Mouse (Mus musculus): ENCODE measurements around the gene Mpst.

Gene Mpst

DNA sequence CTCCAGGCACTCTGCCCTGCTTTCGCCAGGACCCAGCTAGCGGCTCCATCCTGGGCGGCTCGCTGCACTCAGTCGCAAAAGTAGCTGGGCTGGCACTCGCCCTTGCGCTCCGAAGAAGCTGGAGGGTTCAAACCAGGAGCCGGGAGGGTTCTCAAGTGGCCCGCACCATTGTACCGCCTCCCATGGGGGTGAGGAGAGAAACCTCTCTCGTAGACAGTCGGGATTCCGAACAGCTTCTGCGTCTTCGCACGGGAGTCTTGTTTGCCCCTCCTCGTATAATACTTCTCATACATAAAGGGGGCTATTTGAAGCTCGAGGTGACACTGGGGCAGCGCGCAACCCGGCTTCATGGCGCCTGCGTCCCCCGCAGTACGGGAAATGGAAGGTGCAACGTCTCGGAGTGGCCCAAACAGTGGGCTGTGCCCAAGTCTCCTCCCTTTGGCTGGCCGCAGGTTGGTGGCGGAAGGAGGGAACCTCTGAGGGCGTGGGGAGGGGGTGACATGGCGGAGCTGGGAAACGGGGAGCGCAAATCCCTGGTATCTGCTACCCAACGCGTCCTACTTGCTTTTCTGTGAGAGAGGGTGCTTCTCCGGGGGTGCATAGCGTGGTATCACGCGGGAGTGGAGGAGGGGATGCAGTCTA, at the start of gene Mpst:
Gene Mpst (plus strand): TSS at position 124 of the 642 bp plus-strand sequence.
- in situ Hi-C loops (cut with MboI): no loop called here

DNA sequence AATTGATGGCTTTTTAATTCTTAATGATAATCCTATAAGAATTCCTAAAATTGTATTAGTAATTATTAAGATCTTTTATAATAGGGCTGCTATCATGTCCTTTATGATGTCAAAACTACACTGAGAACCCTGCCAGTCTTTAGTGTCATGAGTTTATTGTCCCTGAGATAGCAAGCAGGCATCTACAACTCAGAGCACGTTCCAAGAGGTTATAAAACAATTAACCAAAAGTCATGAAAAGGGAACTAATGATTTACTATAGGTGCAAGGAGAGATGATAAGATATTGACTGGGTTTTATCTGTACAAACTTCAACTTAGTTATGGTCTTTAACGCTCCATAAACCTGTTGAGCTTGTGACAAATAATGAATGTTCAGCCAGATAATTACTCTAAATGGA, 40.3 kb upstream of the Mpst start:
- in situ Hi-C loops (cut with MboI): loop anchor here (25.0 kb wide), 1 partner anchor 179 kb away; no protein-coding TSS in a partner anchor

DNA sequence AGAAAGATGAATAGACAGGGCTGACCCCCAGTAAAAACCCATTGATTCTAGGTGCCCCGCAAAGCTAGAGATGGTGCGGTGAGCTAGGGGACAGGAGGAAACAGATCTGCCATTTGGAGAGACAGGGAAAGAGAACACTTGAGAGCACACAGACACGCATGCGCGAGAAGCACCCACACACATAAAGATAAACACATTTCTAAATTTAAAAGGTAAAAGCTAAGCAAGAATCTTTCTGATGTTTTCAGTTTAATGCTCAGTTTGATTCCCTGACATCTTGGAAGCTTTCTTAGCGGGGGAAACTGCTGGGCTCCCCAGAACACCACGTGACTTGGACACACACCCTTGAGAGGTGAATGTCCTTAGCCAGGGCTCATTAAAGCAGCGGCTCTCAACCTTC, 39.3 kb upstream of the Mpst start:
- in situ Hi-C loops (cut with MboI): loop anchor here (25.0 kb wide), 1 partner anchor 180 kb away; no protein-coding TSS in a partner anchor

DNA sequence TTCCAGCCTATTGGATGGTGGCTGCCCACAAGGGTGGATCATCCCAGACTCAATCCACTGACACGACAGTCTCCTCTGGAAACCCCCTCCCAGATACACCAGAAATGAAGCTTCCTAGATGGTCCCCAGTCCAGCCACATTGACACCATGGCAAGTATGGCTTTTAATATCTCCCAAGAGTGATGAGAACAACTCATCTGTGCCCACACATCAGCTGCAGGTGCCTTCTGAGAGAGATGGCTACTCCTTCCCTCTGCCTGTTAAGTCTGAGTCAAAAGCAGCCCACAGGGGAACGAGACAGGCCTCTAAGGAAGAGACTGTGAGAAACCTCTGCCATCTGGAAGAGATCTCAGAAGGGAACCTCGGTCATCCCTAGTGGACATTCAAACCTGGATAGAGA, 38.4 kb upstream of the Mpst start:
- in situ Hi-C loops (cut with MboI): loop anchor here (25.0 kb wide), 1 partner anchor 181 kb away; no protein-coding TSS in a partner anchor

DNA sequence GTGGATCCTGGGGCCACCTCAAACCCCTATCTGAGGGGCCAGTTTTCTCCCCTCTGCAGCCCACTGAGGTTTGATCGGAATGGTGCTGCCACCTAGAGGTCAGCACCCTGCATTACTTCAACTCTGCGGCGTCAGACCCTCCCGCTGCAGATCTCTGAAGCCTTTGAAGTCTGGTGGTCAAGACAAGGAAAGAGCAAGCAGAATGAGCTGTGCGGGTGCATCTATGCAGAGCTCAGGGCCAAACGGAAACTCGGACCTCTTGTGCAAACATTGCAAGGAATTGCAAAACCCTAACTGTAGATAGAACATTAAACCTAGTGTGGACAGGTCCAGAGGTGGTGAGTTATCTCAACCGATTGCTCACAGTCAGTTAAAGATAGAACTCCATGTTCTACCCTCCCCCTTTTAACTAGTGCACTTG, 37.3 kb upstream of the Mpst start:
- in situ Hi-C loops (cut with MboI): loop anchor here (25.0 kb wide), 1 partner anchor 182 kb away; no protein-coding TSS in a partner anchor

DNA sequence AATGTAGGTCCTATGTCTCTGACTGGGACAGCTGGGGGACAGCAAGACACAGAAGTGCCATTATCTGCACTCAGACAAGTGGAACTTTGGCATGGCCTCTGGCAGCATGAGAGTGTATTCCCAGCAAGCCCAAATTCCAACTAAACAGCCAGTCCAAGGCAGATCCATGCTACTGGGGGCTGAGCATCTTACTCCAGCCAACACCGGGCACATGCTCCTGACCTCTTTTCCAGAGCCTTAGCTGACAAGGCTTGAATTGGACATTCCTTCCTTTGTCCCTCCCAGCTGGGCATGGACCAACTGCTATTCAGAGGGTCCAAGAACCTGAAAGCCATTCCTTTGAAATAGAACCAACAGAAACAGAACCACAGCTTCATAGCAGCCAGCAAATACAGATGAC, 36.6 kb upstream of the Mpst start:
- in situ Hi-C loops (cut with MboI): loop anchor here (25.0 kb wide), 1 partner anchor 182 kb away; no protein-coding TSS in a partner anchor

DNA sequence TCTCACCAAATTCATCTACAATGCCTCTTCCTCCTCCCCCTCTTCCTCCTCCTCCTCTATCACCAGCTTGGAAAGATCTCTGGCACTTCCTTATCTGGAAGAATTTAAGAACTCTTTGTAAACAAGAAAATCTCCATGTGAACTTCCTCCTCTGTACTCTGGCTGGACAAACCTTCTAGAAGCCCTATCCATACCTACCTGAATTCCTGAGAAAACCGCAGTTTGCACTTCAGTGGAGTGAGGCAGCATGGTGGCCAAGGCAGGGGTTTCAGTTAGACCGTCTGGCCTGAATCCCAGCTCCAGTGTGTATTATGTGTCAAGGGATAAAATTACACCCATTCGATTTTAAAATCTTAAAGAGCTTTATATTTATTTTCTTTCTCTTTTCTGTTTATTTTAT, 33.4 kb upstream of the Mpst start:
- in situ Hi-C loops (cut with MboI): loop anchor here (25.0 kb wide), 1 partner anchor 185 kb away; no protein-coding TSS in a partner anchor

DNA sequence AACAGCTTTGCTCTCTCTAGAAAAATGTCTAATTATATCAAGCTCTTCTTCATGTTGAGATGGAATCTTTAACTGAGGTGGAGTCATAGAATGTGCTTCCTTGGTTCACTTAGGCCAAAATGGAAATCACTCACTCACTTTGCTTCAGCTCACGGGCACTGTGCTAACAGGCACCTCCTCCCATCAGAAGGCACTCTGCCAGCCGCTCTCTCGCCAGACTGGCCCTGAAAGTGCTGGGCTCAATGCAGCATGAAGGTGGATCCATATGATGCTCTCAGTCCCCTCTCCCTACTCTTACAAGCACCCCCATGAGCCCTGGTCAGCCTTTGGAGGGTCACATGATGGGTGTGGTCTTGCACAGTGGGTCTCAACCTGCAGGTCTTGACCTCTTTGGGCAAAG, 32.0 kb upstream of the Mpst start:
- in situ Hi-C loops (cut with MboI): loop anchor here (25.0 kb wide), 1 partner anchor 187 kb away; no protein-coding TSS in a partner anchor

DNA sequence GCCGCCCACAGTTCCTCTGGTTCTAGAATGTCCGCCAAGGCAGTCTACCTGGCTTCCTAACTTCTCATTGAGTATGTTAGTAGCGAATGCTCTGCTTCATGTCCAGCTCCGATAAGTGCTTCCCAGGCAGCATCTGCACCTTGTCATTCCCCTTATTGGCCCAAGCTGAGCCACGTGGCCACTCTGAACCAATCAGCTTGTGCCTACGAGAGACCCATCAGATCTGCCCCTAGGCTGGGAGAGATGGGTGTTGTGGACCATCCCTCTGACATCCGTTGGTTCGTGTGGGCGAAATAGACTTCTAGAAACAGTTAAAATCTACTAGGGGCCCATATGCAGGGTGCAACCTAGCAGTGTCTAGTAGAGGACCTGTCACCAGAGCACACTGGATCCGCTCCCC, 28.4 kb upstream of the Mpst start:
- in situ Hi-C loops (cut with MboI): no loop called here

DNA sequence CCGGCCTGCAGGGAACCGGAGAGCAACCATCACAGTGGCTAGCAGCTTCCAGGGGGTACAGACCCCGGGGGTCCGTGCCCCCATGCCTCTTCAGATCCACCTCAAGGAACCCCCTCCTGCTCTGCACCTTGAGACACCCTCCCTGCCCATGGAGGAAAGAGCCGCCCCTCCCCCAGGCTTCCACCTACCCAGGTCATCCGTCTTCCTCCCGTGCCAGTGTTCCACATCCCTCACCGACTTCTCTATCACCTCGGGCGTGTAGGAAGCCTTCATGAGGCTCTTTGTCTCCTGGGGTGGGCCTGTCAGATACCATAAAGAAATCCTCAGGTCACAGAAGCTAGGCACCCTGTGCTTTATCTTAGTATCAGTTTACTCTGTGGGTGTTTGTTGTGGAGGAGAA, 27.7 kb upstream of the Mpst start:
- in situ Hi-C loops (cut with MboI): no loop called here

DNA sequence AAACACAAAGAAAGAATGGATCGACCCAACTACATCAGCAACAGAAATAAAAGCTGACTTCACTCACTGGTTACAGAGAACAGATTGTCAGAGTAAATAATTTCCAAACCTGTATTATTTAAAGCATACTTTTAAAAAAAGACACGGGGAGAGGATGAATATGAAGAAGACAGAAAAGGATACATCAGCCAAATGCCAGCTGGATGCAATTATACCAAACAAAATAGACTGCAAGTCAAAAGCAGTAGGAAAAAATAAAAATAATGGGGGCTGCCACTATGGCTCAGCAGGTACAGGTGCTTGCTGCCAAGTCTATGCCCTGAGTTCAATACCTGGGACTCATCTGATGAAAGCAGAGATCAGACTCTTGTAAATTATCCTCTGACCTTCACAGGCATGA, 26.0 kb upstream of the Mpst start:
- in situ Hi-C loops (cut with MboI): no loop called here

DNA sequence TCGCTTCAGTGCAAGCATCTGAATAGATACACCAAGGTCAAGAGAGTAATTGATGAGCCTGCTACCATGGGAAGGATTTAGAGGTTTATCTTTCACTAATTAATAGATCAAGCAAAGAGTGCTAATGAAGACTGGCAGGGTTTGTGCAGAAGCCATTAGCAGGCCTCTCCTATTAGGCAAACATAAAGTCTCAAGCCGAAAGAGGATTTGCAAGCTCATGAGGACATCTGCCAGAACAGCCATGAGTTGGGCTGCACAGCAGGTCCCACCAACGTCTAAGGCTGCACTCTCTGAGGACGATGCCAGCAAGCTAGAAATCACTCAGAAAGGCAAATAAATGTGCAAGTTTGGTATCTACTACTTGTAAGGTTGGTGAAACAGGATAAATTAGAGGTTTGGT, 25.5 kb upstream of the Mpst start:
- in situ Hi-C loops (cut with MboI): no loop called here

DNA sequence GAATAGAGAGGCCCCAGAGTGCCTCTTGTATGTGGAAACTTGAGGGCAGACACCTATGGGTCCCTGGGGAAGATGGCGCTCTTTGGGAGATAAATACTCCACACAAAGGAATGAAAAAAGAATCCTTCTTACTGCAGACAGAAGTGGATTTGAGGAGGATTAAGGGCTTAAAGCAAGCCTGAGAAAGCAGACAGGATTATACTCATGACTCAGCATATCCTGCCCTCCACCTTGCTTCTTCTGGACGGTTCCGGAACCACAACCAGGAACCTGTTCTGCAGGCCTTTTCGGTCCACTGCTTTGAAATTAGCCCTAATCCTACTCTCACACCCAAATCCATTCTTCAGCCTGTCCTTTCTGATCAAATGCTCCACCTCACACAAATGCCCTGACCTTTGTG, 24.1 kb upstream of the Mpst start:
- in situ Hi-C loops (cut with MboI): no loop called here

DNA sequence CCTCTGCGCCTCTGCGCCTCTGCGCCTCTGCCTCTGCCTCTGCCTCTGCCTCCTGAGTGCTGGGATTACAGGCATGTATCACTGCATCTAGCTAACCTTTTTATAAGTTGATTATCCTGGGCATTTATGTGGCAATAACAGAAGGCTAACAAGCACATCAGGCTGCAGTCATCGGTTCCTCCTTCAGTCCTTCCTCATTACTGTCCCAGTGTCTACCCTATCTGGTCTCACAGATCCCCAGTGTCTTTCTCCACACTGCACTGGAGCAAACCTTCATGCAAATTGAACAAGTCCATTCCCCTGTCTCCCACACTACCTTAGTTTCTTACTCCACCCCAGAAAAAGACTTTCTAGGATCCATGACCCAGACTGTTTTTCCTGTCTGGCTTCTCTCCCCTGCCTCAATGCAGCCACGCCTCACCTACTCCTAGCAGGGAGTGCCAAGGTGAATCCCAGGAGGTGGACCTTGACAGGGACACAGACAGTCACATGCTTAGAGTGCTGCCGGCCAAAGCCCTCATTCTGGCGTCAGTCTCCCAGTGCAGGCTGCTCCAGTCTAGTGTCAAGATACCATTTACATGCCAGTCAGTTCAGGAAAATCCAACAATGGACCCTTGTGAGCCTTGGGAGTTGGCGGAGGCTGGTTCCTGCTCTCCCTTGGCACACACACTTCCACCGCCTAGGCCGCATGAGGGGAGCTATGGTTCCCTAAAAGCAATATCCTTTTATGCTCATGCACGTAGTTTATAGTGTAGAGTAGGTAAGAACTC, 22.6 kb upstream of the Mpst start:
- in situ Hi-C loops (cut with MboI): no loop called here

DNA sequence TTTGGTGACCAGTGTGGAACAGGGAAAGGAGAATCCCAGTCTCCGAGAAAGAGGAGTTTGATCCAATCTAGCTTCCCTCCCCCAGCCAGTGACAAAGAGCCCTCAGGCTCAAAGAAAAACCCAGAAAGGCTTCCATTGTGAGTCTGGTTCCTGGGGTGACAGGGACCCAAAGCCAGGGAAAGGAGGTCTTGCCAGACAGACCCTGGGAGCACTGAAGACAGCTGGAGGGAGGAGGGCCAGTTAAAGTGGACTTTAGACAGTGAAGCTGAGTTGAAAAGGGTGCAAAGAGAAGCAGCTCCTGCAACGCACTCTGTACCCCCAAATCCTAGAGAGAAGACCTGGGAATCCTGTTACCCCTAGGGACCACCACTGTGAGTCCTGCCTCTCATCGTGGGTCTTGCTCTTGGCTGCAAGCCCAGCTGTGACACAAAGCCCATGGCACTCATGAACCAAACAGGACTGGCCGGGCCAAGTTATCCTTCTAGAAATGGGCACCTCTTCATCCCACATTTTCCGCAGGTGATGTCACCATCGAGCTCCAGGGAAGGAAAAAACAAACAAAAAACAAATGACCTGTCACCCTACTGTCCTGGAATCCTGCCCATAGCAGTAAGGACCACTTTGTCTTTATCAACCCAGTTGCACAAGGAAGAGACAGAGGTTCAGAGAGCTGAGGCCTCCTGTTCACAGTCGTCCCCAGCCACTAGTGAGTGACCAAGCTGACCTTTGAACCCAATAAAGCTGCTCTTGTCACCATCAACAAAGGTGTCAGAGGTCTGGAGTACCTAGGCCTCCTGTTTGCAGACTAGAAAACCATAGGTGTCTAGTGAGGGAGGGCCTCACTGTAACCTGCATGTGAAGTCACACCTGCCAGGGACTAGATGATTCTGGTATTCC, 21.7 kb upstream of the Mpst start:
- in situ Hi-C loops (cut with MboI): no loop called here

DNA sequence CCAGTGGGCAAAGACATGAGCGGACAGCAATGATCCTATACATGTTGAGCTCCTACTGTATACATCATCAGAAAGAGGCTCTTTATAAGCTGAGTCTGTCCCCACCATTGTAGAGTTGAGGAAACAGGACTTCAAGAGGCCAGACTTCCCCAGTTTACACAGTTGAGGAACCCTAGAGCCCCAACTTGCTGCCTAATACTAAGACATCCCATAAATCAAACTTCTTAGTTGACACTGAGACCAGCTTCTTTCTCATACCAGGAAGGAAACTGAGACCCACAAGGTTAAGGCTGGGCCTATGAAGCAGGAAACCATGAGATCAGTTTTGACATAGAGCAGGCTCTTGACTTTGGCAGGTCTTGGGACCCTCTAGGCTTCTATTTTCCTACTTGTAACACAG, 20.7 kb upstream of the Mpst start:
- in situ Hi-C loops (cut with MboI): no loop called here

DNA sequence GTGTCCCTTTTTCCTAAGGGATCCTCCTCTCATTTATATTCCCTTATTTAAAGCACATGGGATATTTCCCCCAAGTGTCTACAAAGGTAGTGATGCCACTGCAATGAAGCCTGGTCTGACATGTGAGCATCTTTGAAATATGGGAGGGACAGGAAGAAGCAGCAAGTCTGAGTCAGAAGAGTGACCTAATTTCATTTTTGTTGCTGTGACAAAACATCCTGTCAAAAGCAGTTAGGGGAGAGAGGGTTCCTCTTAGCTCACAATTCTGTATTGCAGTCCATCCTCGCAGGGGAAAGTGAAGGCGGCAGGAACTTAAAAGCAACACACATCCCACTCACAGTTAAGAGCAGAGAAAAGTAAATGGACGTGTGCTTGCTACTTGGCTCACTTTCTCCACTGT, 15.4 kb upstream of the Mpst start:
- in situ Hi-C loops (cut with MboI): no loop called here

DNA sequence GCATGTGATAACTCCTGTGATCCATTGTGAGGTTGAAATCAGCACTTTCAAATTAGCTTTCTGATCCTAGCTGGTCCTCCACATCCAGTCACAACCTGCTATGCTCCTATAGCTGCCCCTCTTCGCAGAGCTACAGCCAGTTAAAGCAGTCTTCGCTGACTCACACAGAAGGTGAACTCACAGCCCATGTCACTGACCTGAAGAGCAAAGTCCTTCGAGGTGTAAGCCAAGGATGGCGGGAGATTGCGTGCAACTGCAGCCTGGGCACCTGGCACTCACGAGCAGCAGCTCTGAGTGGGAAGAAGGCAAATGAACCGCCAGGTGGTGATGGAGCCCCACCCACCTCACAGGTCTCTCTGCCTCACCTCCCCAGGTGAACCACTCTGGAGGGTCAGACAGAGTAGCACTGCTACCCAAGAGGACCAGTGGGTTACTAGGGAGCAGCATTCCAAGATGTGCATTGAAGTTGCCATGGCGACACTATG, 10.7 kb upstream of the Mpst start, which contains the start of gene Tex33:
Gene Tex33 (minus strand): TSS at position 435 of the 485 bp plus-strand sequence.
- in situ Hi-C loops (cut with MboI): no loop called here

DNA sequence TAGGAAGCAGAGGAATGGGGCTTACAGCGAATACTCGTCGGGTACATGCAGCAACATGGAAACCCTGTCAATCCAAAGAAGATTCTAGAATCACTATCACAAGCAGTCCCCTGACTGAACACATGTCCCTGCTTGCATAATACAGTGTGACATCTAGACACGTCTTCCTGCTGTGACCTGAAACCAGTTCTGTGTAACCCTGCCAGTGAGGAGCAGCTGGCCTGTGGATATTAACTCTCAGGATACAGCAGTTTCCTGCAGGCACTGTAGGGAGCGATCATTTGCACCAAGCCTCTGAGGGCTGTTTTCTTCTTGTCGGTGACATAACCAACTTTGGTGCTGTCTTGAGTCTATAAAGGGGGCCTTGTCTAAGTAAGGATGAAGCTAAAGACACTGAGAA, 4.9 kb upstream of the Mpst start:
- in situ Hi-C loops (cut with MboI): no loop called here

DNA sequence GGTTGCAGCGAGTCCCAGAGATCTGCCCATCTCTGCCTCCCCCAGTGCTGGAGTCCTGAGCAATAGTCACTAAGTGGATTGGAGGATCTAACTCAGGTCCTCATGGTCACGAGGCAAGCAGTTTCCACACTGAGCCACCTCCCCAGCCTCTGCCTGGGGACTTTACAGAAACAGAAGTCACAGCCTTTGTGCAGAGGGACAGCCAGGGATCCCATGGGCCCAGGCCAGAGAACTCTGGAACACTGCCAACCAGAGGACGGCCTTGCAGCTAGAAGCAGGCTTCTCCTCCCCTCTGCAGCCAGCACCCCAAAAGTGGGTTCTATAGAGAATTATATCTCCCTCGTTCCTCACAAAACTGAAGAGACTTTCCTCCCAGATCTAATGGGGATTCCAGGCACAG, 4.3 kb upstream of the Mpst start:
- in situ Hi-C loops (cut with MboI): no loop called here

DNA sequence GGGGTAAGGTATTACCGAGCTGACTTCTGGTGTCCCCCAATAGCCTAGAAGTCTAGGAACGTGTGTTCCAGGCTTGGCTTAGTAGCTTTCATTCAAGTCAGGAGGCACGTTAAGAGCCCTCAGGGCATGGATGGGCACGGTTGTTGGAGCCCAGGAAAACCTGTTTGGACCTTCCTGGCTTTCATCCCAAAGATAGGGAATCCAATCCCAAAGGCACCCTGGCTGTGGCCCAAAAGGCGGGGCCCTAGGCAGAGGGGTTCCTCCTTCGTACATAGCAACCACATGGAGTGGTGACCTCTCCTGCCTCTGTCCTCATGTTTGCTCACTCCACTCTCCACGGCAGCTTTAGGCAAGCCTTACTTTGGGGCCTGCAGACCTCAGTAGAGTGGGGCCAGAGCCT, 3.8 kb upstream of the Mpst start:
- in situ Hi-C loops (cut with MboI): no loop called here

DNA sequence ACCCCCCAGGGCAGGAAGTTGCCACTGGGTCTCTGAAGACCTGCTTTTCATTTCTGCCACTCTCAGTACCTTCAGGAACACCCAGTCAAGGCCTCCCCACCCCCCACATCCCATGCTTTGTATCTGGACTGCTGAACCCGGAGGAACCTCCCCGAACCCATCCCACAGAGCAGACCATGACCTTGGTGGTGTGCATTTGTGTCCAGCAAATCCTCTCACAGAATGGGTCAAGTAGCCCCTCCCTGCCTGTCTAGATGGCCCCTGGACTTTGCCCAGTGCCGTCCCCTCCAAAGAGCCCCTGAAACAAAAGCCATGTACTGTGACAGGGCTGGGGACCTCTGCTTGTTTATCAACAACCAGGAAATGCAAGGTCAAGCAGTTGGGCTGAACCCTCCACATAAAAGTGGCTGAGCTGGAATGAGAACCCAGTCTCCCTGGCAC, 2.9 kb upstream of the Mpst start:
- in situ Hi-C loops (cut with MboI): no loop called here

Measured in mature B cell (primary cell).